Mouse (Mus musculus) liver, embryonic 14.5 days (tissue): ENCODE results near the gene Dnajc11.

Experiments used
- CTCF ChIP-seq: IDR thresholded peaks from 2 replicates; pipeline ENCODE4 v1.5.1; 2016; ENCODE audit warnings: antibody characterized with exemption, low read depth, control low read depth
- EP300 ChIP-seq: IDR thresholded peaks from 2 replicates; pipeline ENCODE4 v1.6.1; 2016; ENCODE audit warnings: antibody characterized with exemption, low read depth

GRCm38 (mm10) chr4:151938089-151938488 is 4.6 kb downstream of the Dnajc11 start:
- TF ChIP-seq EP300: no peak
- TF ChIP-seq CTCF: no peak
